Mouse (Mus musculus): ENCODE results near the gene Nt5dc3.

Gene Nt5dc3

GRCm38 (mm10) chr10:86814292-86815131 lies 35.7 kb downstream of the Nt5dc3 start:
- DNase-seq (ENCODE audit: low spot score): no peak

- no peak for DNase-seq (ENCODE audit: low spot score)
These were observed 36.3 kb downstream of the Nt5dc3 start for GRCm38 (mm10) chr10:86815133-86815532.

GRCm38 (mm10) chr10:86819649-86820165 lies 40.9 kb downstream of the Nt5dc3 start:
- no peak for DNase-seq (ENCODE audit: low spot score)

- DNase-seq (ENCODE audit: low spot score): no peak
These were observed 42.2 kb downstream of the Nt5dc3 start for GRCm38 (mm10) chr10:86821014-86821413.

- no peak for DNase-seq (ENCODE audit: low spot score)
These were observed 45.3 kb downstream of the Nt5dc3 start for GRCm38 (mm10) chr10:86824093-86824492.

- DNase-seq (ENCODE audit: low spot score): no peak
These were observed 46.1 kb downstream of the Nt5dc3 start for GRCm38 (mm10) chr10:86824871-86825270.

GRCm38 (mm10) chr10:86825871-86826522 lies 47.2 kb downstream of the Nt5dc3 start:
- DNase-seq (ENCODE audit: low spot score): no peak

GRCm38 (mm10) chr10:86826929-86827328 lies 48.1 kb downstream of the Nt5dc3 start:
- DNase-seq (ENCODE audit: low spot score): no peak

GRCm38 (mm10) chr10:86828221-86829135 lies 49.7 kb downstream of the Nt5dc3 start:
- peak; percentile 5 for DNase-seq (ENCODE audit: low spot score)

- DNase-seq (ENCODE audit: low spot score): no peak
These were observed 50.7 kb downstream of the Nt5dc3 start for GRCm38 (mm10) chr10:86829515-86829914.

GRCm38 (mm10) chr10:86836784-86837183 lies 58.0 kb downstream of the Nt5dc3 start:
- DNase-seq (ENCODE audit: low spot score): no peak

GRCm38 (mm10) chr10:86838827-86839226 lies 60.0 kb downstream of the Nt5dc3 start:
- no peak for DNase-seq (ENCODE audit: low spot score)

- no peak for DNase-seq (ENCODE audit: low spot score)
These were observed 63.9 kb downstream of the Nt5dc3 start for GRCm38 (mm10) chr10:86842659-86843058.

GRCm38 (mm10) chr10:86846926-86847467 lies 68.2 kb downstream of the Nt5dc3 start:
- no peak for DNase-seq (ENCODE audit: low spot score)

- DNase-seq (ENCODE audit: low spot score): no peak
These were observed 70.3 kb downstream of the Nt5dc3 start for GRCm38 (mm10) chr10:86849087-86849486.

GRCm38 (mm10) chr10:86849508-86849907 lies 70.7 kb downstream of the Nt5dc3 start:
- DNase-seq (ENCODE audit: low spot score): no peak

- DNase-seq (ENCODE audit: low spot score): no peak
These were observed 73.4 kb downstream of the Nt5dc3 start for GRCm38 (mm10) chr10:86852160-86852559.

GRCm38 (mm10) chr10:86853433-86853832 lies 74.6 kb downstream of the Nt5dc3 start:
- DNase-seq (ENCODE audit: low spot score): no peak

GRCm38 (mm10) chr10:86860396-86860795 lies 81.6 kb downstream of the Nt5dc3 start:
- DNase-seq (ENCODE audit: low spot score): no peak

GRCm38 (mm10) chr10:86862496-86862895 lies 83.7 kb downstream of the Nt5dc3 start:
- DNase-seq (ENCODE audit: low spot score): no peak

GRCm38 (mm10) chr10:86863429-86863828 lies 84.6 kb downstream of the Nt5dc3 start:
- DNase-seq (ENCODE audit: low spot score): no peak

GRCm38 (mm10) chr10:86872121-86872520 lies 93.3 kb downstream of the Nt5dc3 start:
- DNase-seq (ENCODE audit: low spot score): no peak

Data from spleen, adult 12 weeks (tissue).